Mouse (Mus musculus): ENCODE data around the gene Enpep. TPM values are rescaled to one million over a fixed set of nuclear protein-coding genes. Genes with fewer than 3 reads are reported as not detected.

Enpep gene
- polyA plus RNA-seq, 1 experiment from 2014 or later: 1.3 TPM

GRCm38 (mm10) chr3:129284326-129284725, 48.2 kb downstream of the Enpep start:
- no peak for DNase-seq
- 90% methylated on average over 5 of the region's 5 CpGs for WGBS
- no peak overlapping the region for H3K4me3 ChIP-seq (replicated peaks; ENCODE audit: low read depth, low read length)

GRCm38 (mm10) chr3:129279441-129279840, 53.1 kb downstream of the Enpep start:
- 95% methylated on average over 8 of the region's 8 CpGs for WGBS
- no peak for ATAC-seq (ENCODE audit: low FRiP score, low TSS enrichment)

More at GRCm38 (mm10) chr3:129284326-129284725, 48.2 kb downstream of the Enpep start:
- no peaks in the 10 kb centered on the region for H3K27me3 ChIP-seq (ENCODE audit: control insufficient read depth, insufficient read depth, low read length)
- no peaks in the 10 kb centered on the region for H3K9me3 ChIP-seq (ENCODE audit: control insufficient read depth, low read length)
- no peaks in the 10 kb centered on the region for H3K36me3 ChIP-seq (ENCODE audit: control insufficient read depth, insufficient read depth, low read length)
- H3K4me2 ChIP-seq (ENCODE audit: low read length): no peak overlapping the region
- no peak overlapping the region for H3K27ac ChIP-seq (replicated peaks; ENCODE audit: low read depth, low read length)
- H3K9ac ChIP-seq (replicated peaks; ENCODE audit: low read length): no peak overlapping the region
- ATAC-seq (ENCODE audit: low FRiP score, low TSS enrichment): no peak
- no peaks in the 10 kb centered on the region for H3K4me1 ChIP-seq (ENCODE audit: control insufficient read depth, insufficient read depth, low read length)

GRCm38 (mm10) chr3:129273156-129273831, 59.2 kb downstream of the Enpep start:
- H3K27me3 ChIP-seq (ENCODE audit: control insufficient read depth, insufficient read depth, low read length): no peaks in the 10 kb centered on the region
- WGBS: 83% methylated on average over 6 of the region's 6 CpGs
- H3K4me3 ChIP-seq (replicated peaks; ENCODE audit: low read depth, low read length): no peak overlapping the region
- no peak overlapping the region for H3K9ac ChIP-seq (replicated peaks; ENCODE audit: low read length)
- no peaks in the 10 kb centered on the region for H3K9me3 ChIP-seq (ENCODE audit: control insufficient read depth, low read length)
- no peaks in the 10 kb centered on the region for H3K4me1 ChIP-seq (ENCODE audit: control insufficient read depth, insufficient read depth, low read length)
- no peak overlapping the region for H3K27ac ChIP-seq (replicated peaks; ENCODE audit: low read depth, low read length)
- DNase-seq: no peak
- no peaks in the 10 kb centered on the region for H3K36me3 ChIP-seq (ENCODE audit: control insufficient read depth, insufficient read depth, low read length)
- H3K4me2 ChIP-seq (ENCODE audit: low read length): no peak overlapping the region
- no peak for ATAC-seq (ENCODE audit: low FRiP score, low TSS enrichment)

More at GRCm38 (mm10) chr3:129279441-129279840, 53.1 kb downstream of the Enpep start:
- H3K4me3 ChIP-seq (replicated peaks; ENCODE audit: low read depth, low read length): no peak overlapping the region
- no peaks in the 10 kb centered on the region for H3K9me3 ChIP-seq (ENCODE audit: control insufficient read depth, low read length)
- no peak overlapping the region for H3K9ac ChIP-seq (replicated peaks; ENCODE audit: low read length)
- no peak overlapping the region for H3K4me2 ChIP-seq (ENCODE audit: low read length)
- H3K4me1 ChIP-seq (ENCODE audit: control insufficient read depth, insufficient read depth, low read length): no peaks in the 10 kb centered on the region
- DNase-seq: no peak
- no peak overlapping the region for H3K27ac ChIP-seq (replicated peaks; ENCODE audit: low read depth, low read length)
- H3K27me3 ChIP-seq (ENCODE audit: control insufficient read depth, insufficient read depth, low read length): no peaks in the 10 kb centered on the region
- H3K36me3 ChIP-seq (ENCODE audit: control insufficient read depth, insufficient read depth, low read length): no peaks in the 10 kb centered on the region

- H3K4me3 ChIP-seq (replicated peaks; ENCODE audit: low read depth, low read length): no peak overlapping the region
- no peaks in the 10 kb centered on the region for H3K9me3 ChIP-seq (ENCODE audit: control insufficient read depth, low read length)
- H3K27ac ChIP-seq (replicated peaks; ENCODE audit: low read depth, low read length): no peak overlapping the region
- H3K4me2 ChIP-seq (ENCODE audit: low read length): 0 out of 2 replicates have a peak overlapping the region, but pooled peaks have one; percentile 0
- no peak overlapping the region for H3K9ac ChIP-seq (replicated peaks; ENCODE audit: low read length)
- 66% methylated on average over 13 of the region's 13 CpGs for WGBS
- no peaks in the 10 kb centered on the region for H3K36me3 ChIP-seq (ENCODE audit: control insufficient read depth, insufficient read depth, low read length)
- DNase-seq: peak; percentile 13
- no peaks in the 10 kb centered on the region for H3K27me3 ChIP-seq (ENCODE audit: control insufficient read depth, insufficient read depth, low read length)
- no peak for ATAC-seq (ENCODE audit: low FRiP score, low TSS enrichment)
- no peaks in the 10 kb centered on the region for H3K4me1 ChIP-seq (ENCODE audit: control insufficient read depth, insufficient read depth, low read length)
Measured at GRCm38 (mm10) chr3:129270044-129270443, 62.5 kb downstream of the Enpep start.

- H3K36me3 ChIP-seq (ENCODE audit: control insufficient read depth, insufficient read depth, low read length): no peaks in the 10 kb centered on the region
- H3K27ac ChIP-seq (replicated peaks; ENCODE audit: low read depth, low read length): no peak overlapping the region
- DNase-seq: no peak
- no peaks in the 10 kb centered on the region for H3K27me3 ChIP-seq (ENCODE audit: control insufficient read depth, insufficient read depth, low read length)
- no peak for ATAC-seq (ENCODE audit: low FRiP score, low TSS enrichment)
- H3K4me1 ChIP-seq (ENCODE audit: control insufficient read depth, insufficient read depth, low read length): no peaks in the 10 kb centered on the region
- no peak overlapping the region for H3K4me2 ChIP-seq (ENCODE audit: low read length)
- H3K9me3 ChIP-seq (ENCODE audit: control insufficient read depth, low read length): no peaks in the 10 kb centered on the region
- H3K9ac ChIP-seq (replicated peaks; ENCODE audit: low read length): no peak overlapping the region
- WGBS: 88% methylated on average over 12 of the region's 12 CpGs
- no peak overlapping the region for H3K4me3 ChIP-seq (replicated peaks; ENCODE audit: low read depth, low read length)
Measured at GRCm38 (mm10) chr3:129268886-129269683, 63.4 kb downstream of the Enpep start.

GRCm38 (mm10) chr3:129258497-129258896, 74.0 kb downstream of the Enpep start:
- no peaks in the 10 kb centered on the region for H3K36me3 ChIP-seq (ENCODE audit: control insufficient read depth, insufficient read depth, low read length)
- no peak overlapping the region for H3K27ac ChIP-seq (replicated peaks; ENCODE audit: low read depth, low read length)
- ATAC-seq (ENCODE audit: low FRiP score, low TSS enrichment) (no peak), DNase-seq (no peak)
- H3K27me3 ChIP-seq (ENCODE audit: control insufficient read depth, insufficient read depth, low read length): no peaks in the 10 kb centered on the region
- H3K4me3 ChIP-seq (replicated peaks; ENCODE audit: low read depth, low read length): no peak overlapping the region
- no peaks in the 10 kb centered on the region for H3K9me3 ChIP-seq (ENCODE audit: control insufficient read depth, low read length)
- H3K9ac ChIP-seq (replicated peaks; ENCODE audit: low read length): no peak overlapping the region
- 85% methylated on average over 5 of the region's 5 CpGs for WGBS
- H3K4me1 ChIP-seq (ENCODE audit: control insufficient read depth, insufficient read depth, low read length): no peaks in the 10 kb centered on the region
- no peak overlapping the region for H3K4me2 ChIP-seq (ENCODE audit: low read length)

- DNase-seq: peak; percentile 51
- no peaks in the 10 kb centered on the region for H3K4me1 ChIP-seq (ENCODE audit: control insufficient read depth, insufficient read depth, low read length)
- H3K27me3 ChIP-seq (ENCODE audit: control insufficient read depth, insufficient read depth, low read length): no peaks in the 10 kb centered on the region
- 71% methylated on average over 8 of the region's 8 CpGs for WGBS
- H3K4me3 ChIP-seq (replicated peaks; ENCODE audit: low read depth, low read length): peak overlapping the region; percentile 19; the same call in 1 of the 2 replicates
- no peaks in the 10 kb centered on the region for H3K9me3 ChIP-seq (ENCODE audit: control insufficient read depth, low read length)
- peak overlapping the region; percentile 39 for H3K4me2 ChIP-seq (ENCODE audit: low read length)
- no peaks in the 10 kb centered on the region for H3K36me3 ChIP-seq (ENCODE audit: control insufficient read depth, insufficient read depth, low read length)
- H3K27ac ChIP-seq (replicated peaks; ENCODE audit: low read depth, low read length): no peak overlapping the region
- H3K9ac ChIP-seq (replicated peaks; ENCODE audit: low read length): no peak overlapping the region
- no peak for ATAC-seq (ENCODE audit: low FRiP score, low TSS enrichment)
Measured at GRCm38 (mm10) chr3:129256766-129257165, 75.8 kb downstream of the Enpep start.

- Histone ChIP-seq H3K4me1 (ENCODE audit: control insufficient read depth, insufficient read depth, low read length) (no peaks in the 10 kb centered on the region), H3K36me3 (ENCODE audit: control insufficient read depth, insufficient read depth, low read length) (no peaks in the 10 kb centered on the region), H3K4me2 (ENCODE audit: low read length) (peak overlapping the region; percentile 39), H3K27ac (replicated peaks; ENCODE audit: low read depth, low read length) (no peak overlapping the region), H3K4me3 (replicated peaks; ENCODE audit: low read depth, low read length) (peak overlapping the region; percentile 19), H3K9me3 (ENCODE audit: control insufficient read depth, low read length) (no peaks in the 10 kb centered on the region), H3K27me3 (ENCODE audit: control insufficient read depth, insufficient read depth, low read length) (no peaks in the 10 kb centered on the region), H3K9ac (replicated peaks; ENCODE audit: low read length) (no peak overlapping the region; the same call in 1 of the 2 replicates)
- ATAC-seq (ENCODE audit: low FRiP score, low TSS enrichment) (peak; percentile 40; the same call in 1 of the 2 replicates), DNase-seq (peak; percentile 2)
- 58% methylated on average over 19 of the region's 19 CpGs for WGBS
Measured at GRCm38 (mm10) chr3:129256283-129256682, 76.2 kb downstream of the Enpep start.

Data from midbrain, embryonic 14.5 days (tissue).